Mouse (Mus musculus) layer of hippocampus, postnatal 14 days (tissue): ENCODE measurements around the gene Vmn1r107. TPM values are rescaled to one million over a fixed set of nuclear protein-coding genes. Genes with fewer than 3 reads are reported as not detected.
"Not testable (repeated sequence)": the region's sequence is repeated elsewhere in the genome, so short reads cannot be mapped to it uniquely, and the experiment has no call there.

Experiments
- DNase-seq, 2 experiments: peaks; one replicate each; pipeline ENCODE4 v3.0.0; 2021 to 2022; ENCODE audit warnings: low spot score in 2 of 2, mixed read lengths in 1 of 2
- long read RNA-seq, 2 experiments: library from polyadenylated mRNA; stranded (forward); transcript quantifications; one replicate each; pipeline ENCODE4 v2.0.0; 2021
- total RNA-seq, 2 experiments: library from RNA; stranded (reverse); gene quantifications; 2 replicates each; pipeline ENCODE4 v1.2.3; 2021

Gene Vmn1r107
- total RNA-seq, result not detected
- long read RNA-seq, experiment 1, result 0 reads
- long read RNA-seq, experiment 2, result 0 reads

- DNase-seq, result not testable (repeated sequence)
These were observed at the start of gene Vmn1r107 for GRCm38 (mm10) chr7:20668618-20669017. Gene Vmn1r107, plus strand, starts transcription at chr7:20668918.

- DNase-seq, result not testable (repeated sequence)
These were observed 34.4 kb downstream of the Vmn1r107 start, which contains the start of gene Vmn1r111 for GRCm38 (mm10) chr7:20703116-20703515. Gene Vmn1r111, minus strand, starts transcription at chr7:20703216.

Other genes starting within 250 kb of the Vmn1r107 start
- gene Vmn1r101, start 226.3 kb upstream of the Vmn1r107 start, total RNA-seq, result not detected
- gene Gm10670, start 194.0 kb upstream of the Vmn1r107 start, total RNA-seq, result not detected
- gene Vmn1r103, start 158.4 kb upstream of the Vmn1r107 start, total RNA-seq, result not detected
- not detected for gene Vmn1r104, start 135.1 kb upstream of the Vmn1r107 start, total RNA-seq
- not detected for gene Gm5726, start 123.2 kb upstream of the Vmn1r107 start, total RNA-seq
- not detected for gene Gm4141, start 92.7 kb upstream of the Vmn1r107 start, total RNA-seq
- gene Gm4513, start 69.9 kb upstream of the Vmn1r107 start, total RNA-seq, result not detected
- not detected for gene Vmn1r111, start 34.3 kb downstream of the Vmn1r107 start, total RNA-seq
- gene Gm10668, start 61.7 kb downstream of the Vmn1r107 start, total RNA-seq, result not detected
- gene Vmn1r112, start 102.3 kb downstream of the Vmn1r107 start, total RNA-seq, result not detected
- gene Vmn1r113, start 118.4 kb downstream of the Vmn1r107 start, total RNA-seq, result not detected
- not detected for gene Vmn1r114, start 143.3 kb downstream of the Vmn1r107 start, total RNA-seq
- gene Vmn1r115, start 176.1 kb downstream of the Vmn1r107 start, total RNA-seq, result not detected
- gene Vmn1r116, start 203.3 kb downstream of the Vmn1r107 start, total RNA-seq, result not detected
- gene Vmn1r117, start 215.2 kb downstream of the Vmn1r107 start, total RNA-seq, result not detected
- gene Vmn1r118, start 243.4 kb downstream of the Vmn1r107 start, total RNA-seq, result not detected